In the genomic region with DNA sequence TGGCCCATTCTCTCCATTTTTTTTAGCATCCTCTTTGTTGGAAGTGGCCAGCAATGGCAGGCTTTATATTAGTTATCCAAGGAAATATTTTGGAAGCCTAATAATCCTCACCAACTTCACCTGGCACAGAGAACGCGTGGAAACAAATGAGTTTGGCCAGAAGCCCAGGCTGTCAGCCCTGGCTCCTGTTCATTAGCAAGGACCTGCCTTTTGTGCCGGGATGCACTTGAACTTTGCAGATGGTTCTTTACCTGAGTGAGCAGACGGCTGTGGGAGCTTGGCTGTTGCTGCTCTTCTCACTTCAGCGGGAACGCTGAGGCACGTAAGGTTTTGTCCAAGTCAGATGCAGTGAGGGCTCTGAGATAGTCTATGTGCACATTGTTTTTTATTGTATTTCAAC, we compare ENCODE assay signal across 15 mouse cellular contexts.
DNase-seq lines count a peak whose midpoint lies in the region; ATAC-seq and TF ChIP-seq lines count a peak whose summit lies in the region.
"Had no signal": no experiment of that assay in that cellular context is flagged by ENCODE, and none has a peak within 500 bp of the region (broad histone marks: within the 10 kb centered on the region; RNA-seq: fewer than 3 reads in every experiment).

No protein-coding gene starts in this region.

- DNase-seq in midbrain, postnatal 0 days (ENCODE audit: low spot score): peak; percentile 56
- no peak for DNase-seq in midbrain, embryonic 11.5 days (ENCODE audit: low spot score, missing footprints)
- DNase-seq in cerebellum, adult 18-20 months: peak; percentile 89 to 91
- DNase-seq in cerebellum, postnatal 25 days: peak; percentile 85 to 92
- DNase-seq: adrenal gland, adult 8-10 months; gastrocnemius, postnatal 10 days; liver; midbrain, embryonic 14.5 days; right cerebral cortex, postnatal 4 days had no signal

- no peaks in the 10 kb centered on the region for H3K9me3 ChIP-seq in hindbrain, embryonic 16.5 days (ENCODE audit: control insufficient read depth, low read length)
- no peaks in the 10 kb centered on the region for H3K9me3 ChIP-seq in hindbrain, embryonic 13.5 days
- H3K9me3 ChIP-seq in midbrain, postnatal 0 days (ENCODE audit: low read length): no peaks in the 10 kb centered on the region
- no peaks in the 10 kb centered on the region for H3K9me3 ChIP-seq in midbrain, embryonic 11.5 days (ENCODE audit: control insufficient read depth, low read length)
- H3K9me3 ChIP-seq: hindbrain, embryonic 15.5 days had no signal

- WGBS in hindbrain, embryonic 16.5 days: 56% methylated on average over 7 of the region's 7 CpGs
- WGBS in hindbrain, embryonic 13.5 days: 89% methylated on average over 7 of the region's 7 CpGs
- 77% methylated on average over 7 of the region's 7 CpGs for WGBS in midbrain, postnatal 0 days
- 96% methylated on average over 7 of the region's 7 CpGs for WGBS in midbrain, embryonic 11.5 days

- H3K4me3 ChIP-seq in hindbrain, embryonic 16.5 days (ENCODE audit: low read length): no peak overlapping the region
- H3K4me3 ChIP-seq in hindbrain, embryonic 13.5 days: no peak overlapping the region
- no peak overlapping the region for H3K4me3 ChIP-seq in midbrain, postnatal 0 days (ENCODE audit: low read depth, low read length)
- no peak overlapping the region for H3K4me3 ChIP-seq in midbrain, embryonic 11.5 days (ENCODE audit: low read depth, low read length)
- H3K4me3 ChIP-seq: hindbrain, embryonic 15.5 days had no signal

- ATAC-seq in hindbrain, embryonic 16.5 days: peak; percentile 30; the same call in 1 of the 2 replicates
- ATAC-seq in hindbrain, embryonic 13.5 days (ENCODE audit: low FRiP score): no peak
- no peak for ATAC-seq in midbrain, postnatal 0 days (ENCODE audit: low FRiP score)
- ATAC-seq in midbrain, embryonic 11.5 days (ENCODE audit: low FRiP score): no peak
- ATAC-seq in erythroblast, adult 5-6 weeks (replicated peaks; ENCODE audit: low FRiP score, poor library complexity, severe bottlenecking): no peak

- H3K9ac ChIP-seq in hindbrain, embryonic 16.5 days (ENCODE audit: low read depth, low read length): no peak overlapping the region
- no peak overlapping the region for H3K9ac ChIP-seq in hindbrain, embryonic 13.5 days
- H3K9ac ChIP-seq in midbrain, postnatal 0 days (replicated peaks; ENCODE audit: low read length, poor library complexity, severe bottlenecking): no peak overlapping the region
- H3K9ac ChIP-seq in midbrain, embryonic 11.5 days (ENCODE audit: low read length): no peak overlapping the region
- H3K9ac ChIP-seq: hindbrain, embryonic 15.5 days had no signal

- H3K4me1 ChIP-seq in hindbrain, embryonic 16.5 days (ENCODE audit: control insufficient read depth, insufficient read depth, low read depth, low read length): no peaks in the 10 kb centered on the region
- H3K4me1 ChIP-seq in hindbrain, embryonic 13.5 days (replicated peaks): no peaks in the 10 kb centered on the region
- H3K4me1 ChIP-seq in midbrain, postnatal 0 days (ENCODE audit: insufficient read depth, low read length): no peaks in the 10 kb centered on the region
- no peaks in the 10 kb centered on the region for H3K4me1 ChIP-seq in midbrain, embryonic 11.5 days (ENCODE audit: control insufficient read depth, insufficient read depth, low read length)

- H3K27ac ChIP-seq in hindbrain, embryonic 16.5 days (ENCODE audit: low read depth, low read length): no peak overlapping the region
- no peak overlapping the region for H3K27ac ChIP-seq in hindbrain, embryonic 13.5 days
- H3K27ac ChIP-seq in midbrain, postnatal 0 days (ENCODE audit: low read depth, low read length): no peak overlapping the region
- no peak overlapping the region for H3K27ac ChIP-seq in midbrain, embryonic 11.5 days (ENCODE audit: low read depth, low read length)
- H3K27ac ChIP-seq: hindbrain, embryonic 15.5 days; macrophage had no signal

- no peaks in the 10 kb centered on the region for H3K27me3 ChIP-seq in hindbrain, embryonic 16.5 days (replicated peaks; ENCODE audit: control insufficient read depth, insufficient read depth, low read length)
- H3K27me3 ChIP-seq in hindbrain, embryonic 13.5 days: peaks cover 11% of the 10 kb centered on the region; the same call in 1 of the 2 replicates
- H3K27me3 ChIP-seq in midbrain, postnatal 0 days (ENCODE audit: insufficient read depth, low read length): no peaks in the 10 kb centered on the region
- H3K27me3 ChIP-seq in midbrain, embryonic 11.5 days (ENCODE audit: control insufficient read depth, insufficient read depth, low read length): no peaks in the 10 kb centered on the region
- H3K27me3 ChIP-seq: hindbrain, embryonic 15.5 days had no signal

- no peaks in the 10 kb centered on the region for H3K36me3 ChIP-seq in hindbrain, embryonic 16.5 days (ENCODE audit: control insufficient read depth, insufficient read depth, low read length)
- no peaks in the 10 kb centered on the region for H3K36me3 ChIP-seq in hindbrain, embryonic 13.5 days
- no peaks in the 10 kb centered on the region for H3K36me3 ChIP-seq in midbrain, postnatal 0 days (ENCODE audit: insufficient read depth, low read length)
- no peaks in the 10 kb centered on the region for H3K36me3 ChIP-seq in midbrain, embryonic 11.5 days (ENCODE audit: control insufficient read depth, insufficient read depth, low read length)
- H3K36me3 ChIP-seq: G1E; hindbrain, embryonic 15.5 days had no signal

- no peak for TF ChIP-seq CTCF in midbrain, postnatal 0 days (IDR thresholded peaks at IDR 0.05)

- H3K4me2 ChIP-seq in hindbrain, embryonic 16.5 days (ENCODE audit: low read length): no peak overlapping the region
- no peak overlapping the region for H3K4me2 ChIP-seq in hindbrain, embryonic 13.5 days
- no peak overlapping the region for H3K4me2 ChIP-seq in midbrain, postnatal 0 days (ENCODE audit: low read depth, low read length, poor library complexity, severe bottlenecking)
- H3K4me2 ChIP-seq in midbrain, embryonic 11.5 days: no peak overlapping the region
- H3K4me2 ChIP-seq: hindbrain, embryonic 15.5 days had no signal
